Mouse (Mus musculus) Patski (cell line): Measurements from ENCODE around the gene Npas1. TPM values are rescaled to one million over a fixed set of nuclear protein-coding genes. Genes with fewer than 3 reads are reported as not detected.

ENCODE experiments used
- ATAC-seq: fragments of 100-300 bp; one replicate; pipeline ENCODE4 v1.8.0; 2021
- CTCF ChIA-PET: fragments of 350-600 bp; sonication (Branson Sonifier 250); formaldehyde crosslinking; loops from one replicate; lab custom pipeline; 2022; ENCODE audit warnings: inconsistent platforms; lab: Charles Lee
- POLR2A ChIA-PET: fragments of 350-600 bp; sonication (Branson Sonifier 250); formaldehyde crosslinking; loops from one replicate; lab custom pipeline; 2022; ENCODE audit warnings: antibody characterized with exemption, inconsistent platforms; lab: Charles Lee
- DNase-seq: peaks from one replicate; pipeline ENCODE4 v3.0.0-alpha.2; 2011; ENCODE audit warnings: low read depth, low spot score
- H3K27me3 ChIP-seq: fragments of 371-371 bp; one replicate; pipeline ENCODE4 v1.5.1; 2021
- CTCF ChIP-seq: fragments of 100-300 bp; IDR thresholded peaks from one replicate; pipeline ENCODE4 v1.5.1; 2021
- in situ Hi-C: fragments of 300-500 bp; cut with MboI; formaldehyde crosslinking; loops from 3 replicates; pipeline ENCODE4 v1.11.1; 2018; ENCODE audit warnings: low pct_unique_long_range_greater_than_20kb, mixed read lengths
- polyA plus RNA-seq: library from polyadenylated mRNA; unstranded; gene quantifications from one replicate; pipeline ENCODE4 v1.2.3, GENCODE M21; 2021

Npas1 gene
- polyA plus RNA-seq, 1 experiment from 2014 or later = 0.67 TPM

GRCm38 (mm10) chr7:16412220-16412896 is 65.2 kb downstream of the Npas1 start:
- ATAC-seq = no peak
- ChIA-PET POLR2A (interaction anchor here (3.3 to 5.0 kb wide), 2 partner anchors 7 to 11 kb away, joined by 16 to 37 read pairs; partner anchors contain the start of gene Zc3h4), CTCF (interaction anchor here (1.9 kb wide), 1 partner anchor 8 kb away, joined by 10 read pairs; no protein-coding TSS in a partner anchor)
- H3K27me3 ChIP-seq = no peaks in the 10 kb centered on the region
- in situ Hi-C loops = no loop called here
- no peak for TF ChIP-seq CTCF
- DNase-seq = no peak

GRCm38 (mm10) chr7:16411100-16411499 is 66.4 kb downstream of the Npas1 start:
- no peaks in the 10 kb centered on the region for H3K27me3 ChIP-seq
- ATAC-seq (no peak), DNase-seq (no peak)
- in situ Hi-C loops = no loop called here
- ChIA-PET CTCF (no interaction called here), POLR2A (interaction anchor here (3.3 kb wide), 1 partner anchor 10 kb away, joined by 16 read pairs; the partner anchor contains the start of gene Zc3h4)
- TF ChIP-seq CTCF = no peak

- no peaks in the 10 kb centered on the region for H3K27me3 ChIP-seq
- in situ Hi-C loops = no loop called here
- ATAC-seq (no peak), DNase-seq (no peak)
- POLR2A ChIA-PET = interaction anchor here (4.6 kb wide), 1 partner anchor 7 kb away, joined by 37 read pairs; no protein-coding TSS in a partner anchor
- no peak for TF ChIP-seq CTCF
- CTCF ChIA-PET = interaction anchor here (6.5 to 7.2 kb wide), 2 partner anchors 10 to 19 kb away, joined by 48 to 52 read pairs; no protein-coding TSS in a partner anchor
Measured at GRCm38 (mm10) chr7:16406978-16407377, 70.5 kb downstream of the Npas1 start.

Other genes starting within 250 kb of the Npas1 start
- gene C5ar2, start 233.6 kb downstream of the Npas1 start, polyA plus RNA-seq = not detected
- gene C5ar1, start 218.2 kb downstream of the Npas1 start, polyA plus RNA-seq = not detected
- gene Inafm1, start 204.1 kb downstream of the Npas1 start, polyA plus RNA-seq = 13.0 TPM
- 78.2 TPM for gene Ccdc9, start 190.9 kb downstream of the Npas1 start, polyA plus RNA-seq
- gene Bbc3, start 169.3 kb downstream of the Npas1 start, polyA plus RNA-seq = 12.6 TPM
- 244 TPM for gene Sae1, start 89.9 kb downstream of the Npas1 start, polyA plus RNA-seq
- 41.9 TPM for gene Zc3h4, start 76.8 kb downstream of the Npas1 start, polyA plus RNA-seq
- gene Tmem160, start 24.9 kb downstream of the Npas1 start, polyA plus RNA-seq = 86.0 TPM
- 53.1 TPM for gene Arhgap35, start 137.3 kb upstream of the Npas1 start, polyA plus RNA-seq
- gene Ceacam15, start 198.0 kb upstream of the Npas1 start, polyA plus RNA-seq = not detected
- gene Ceacam9, start 244.2 kb upstream of the Npas1 start, polyA plus RNA-seq = not detected